Mouse (Mus musculus): ENCODE data around the gene Stx18. TPM values are rescaled to one million over a fixed set of nuclear protein-coding genes. Genes with fewer than 3 reads are reported as not detected.
A peak's percentile ranks its signal among the peaks of the same experiment; 100 is the strongest.

Stx18 gene
- 28.7 and 29.4 TPM in 2 replicates for total RNA-seq (2012; rRNA removed)
- total RNA-seq (2014; rRNA removed): 26.3 and 31.1 TPM in 2 replicates
- 35.8 and 40.0 TPM in 2 replicates for polyA plus RNA-seq (2012; ENCODE audit: insufficient read length, low read depth)

GRCm38 (mm10) chr5:38038710-38039592 lies at the start of gene Stx18:
TSS of gene Stx18 (plus strand) at chr5:38038742.
- H3K27ac ChIP-seq (ENCODE audit: insufficient read depth, low read depth): no peak within 1 kb of the TSS

DNA sequence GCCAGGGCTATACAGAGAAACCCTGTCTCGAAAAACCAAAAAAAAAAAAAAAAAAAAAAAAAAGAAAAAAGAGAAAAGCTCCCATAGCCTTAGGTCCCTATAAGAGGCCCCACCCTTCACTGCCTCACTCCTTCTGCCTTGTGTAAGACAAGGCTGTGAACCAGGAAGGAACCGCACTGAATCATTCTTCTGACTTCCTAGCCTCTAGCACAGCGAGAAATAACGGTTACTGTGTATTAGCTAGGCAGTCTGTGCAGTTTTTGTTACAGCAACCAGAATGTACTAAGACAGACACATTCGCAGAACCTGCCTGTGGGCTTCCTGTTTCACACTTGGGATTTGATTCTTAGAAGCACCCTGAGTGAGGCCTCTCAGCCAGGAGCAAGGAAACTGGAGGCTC lies 46.2 kb upstream of the Stx18 start:
- dilution Hi-C loops (cut with MboI; ENCODE audit: extremely low pct_ligation_motif_present, extremely low pct_unique_long_range_greater_than_20kb, low sequenced_read_pairs) (no loop called here), in situ Hi-C loops (cut with MboI; ENCODE audit: low pct_ligation_motif_present, low pct_unique_long_range_greater_than_20kb, low sequenced_read_pairs) (no loop called here)
- no peak overlapping the region for H3K27ac ChIP-seq (ENCODE audit: insufficient read depth, low read depth)
- H3K9me3 ChIP-seq (replicated peaks; ENCODE audit: low read length): no peaks in the 10 kb centered on the region
- peaks cover 37% of the 10 kb centered on the region for H3K27me3 ChIP-seq (replicated peaks)
- no peak overlapping the region for H3K4me3 ChIP-seq (replicated peaks in 1 of 3; ENCODE audit: low read depth in 2 of 3, low read length in 2 of 3, poor library complexity in 1 of 3)
- no peaks in the 10 kb centered on the region for H3K79me2 ChIP-seq (replicated peaks; ENCODE audit: control insufficient read depth, extremely low read depth, insufficient read depth, poor library complexity, severe bottlenecking)
- H3K4me2 ChIP-seq (ENCODE audit: insufficient read depth, low read depth, poor library complexity, severe bottlenecking): no peak overlapping the region
- H3K36me3 ChIP-seq (replicated peaks in 1 of 2; ENCODE audit: control insufficient read depth in 1 of 2, insufficient read depth in 1 of 2, low read length in 1 of 2): no peaks in the 10 kb centered on the region
- H3K4me1 ChIP-seq (ENCODE audit: control insufficient read depth in 1 of 2, insufficient read depth in 2 of 2): no peaks in the 10 kb centered on the region
- DNase-seq (ENCODE audit: extremely low read depth): no peak
- H3K9ac ChIP-seq (ENCODE audit: insufficient read depth, low read depth): no peak overlapping the region
- no peak for TF ChIP-seq MEF2A (IDR thresholded peaks at IDR 0.05; ENCODE audit: borderline replicate concordance, low read depth, low read length)
- no peak for TF ChIP-seq POLR2AphosphoS2 (IDR thresholded peaks at IDR 0.05; ENCODE audit: low read depth, low read length)
- no peak for TF ChIP-seq SMC3 (IDR thresholded peaks at IDR 0.05; ENCODE audit: low read depth, low read length)
- TF ChIP-seq ETS1 (conservative IDR thresholded peaks at IDR 0.05; ENCODE audit: low read depth, low read length): no peak
- TF ChIP-seq MAZ (IDR thresholded peaks at IDR 0.05; ENCODE audit: low read depth, low read length): no peak
- no peak for TF ChIP-seq ZMIZ1 (IDR thresholded peaks at IDR 0.05; ENCODE audit: low read depth, low read length)
- no peak for TF ChIP-seq USF1 (IDR thresholded peaks at IDR 0.05; ENCODE audit: low read depth, low read length)
- no peak for TF ChIP-seq TBP (conservative IDR thresholded peaks at IDR 0.05; ENCODE audit: low read depth, low read length)
- no peak for TF ChIP-seq EP300 (IDR thresholded peaks at IDR 0.05; ENCODE audit: low read length)
- TF ChIP-seq HCFC1 (IDR thresholded peaks at IDR 0.05; ENCODE audit: low read depth, low read length): no peak
- no peak for TF ChIP-seq SIN3A (IDR thresholded peaks at IDR 0.05; ENCODE audit: low read length)
- TF ChIP-seq CHD2 (IDR thresholded peaks at IDR 0.05; ENCODE audit: low read length): no peak
- no peak for TF ChIP-seq JUND (conservative IDR thresholded peaks at IDR 0.05; ENCODE audit: low read depth, low read length)
- no peak for TF ChIP-seq TCF12 (IDR thresholded peaks at IDR 0.05; ENCODE audit: low read depth, low read length)
- TF ChIP-seq ELF1 (IDR thresholded peaks at IDR 0.05; ENCODE audit: low read depth, low read length): no peak
- TF ChIP-seq RAD21 (IDR thresholded peaks at IDR 0.05; ENCODE audit: low read depth, low read length): no peak

More at GRCm38 (mm10) chr5:38038710-38039592, at the start of gene Stx18:
- peak within 1 kb of the TSS; percentile 72 for H3K9ac ChIP-seq (ENCODE audit: insufficient read depth, low read depth)
- dilution Hi-C loops (cut with MboI; ENCODE audit: extremely low pct_ligation_motif_present, extremely low pct_unique_long_range_greater_than_20kb, low sequenced_read_pairs): no loop called here
- no peaks in the 10 kb centered on the region for H3K9me3 ChIP-seq (replicated peaks; ENCODE audit: low read length)
- H3K4me2 ChIP-seq (ENCODE audit: insufficient read depth, low read depth, poor library complexity, severe bottlenecking): peak within 1 kb of the TSS; percentile 97
- peaks cover 0 to 14% of the 10 kb centered on the region in 2 experiments for H3K36me3 ChIP-seq (replicated peaks in 1 of 2; ENCODE audit: control insufficient read depth in 1 of 2, insufficient read depth in 1 of 2, low read length in 1 of 2)
- peak; percentile 90 for DNase-seq (ENCODE audit: extremely low read depth)
- peak within 1 kb of the TSS; percentile 83 to 98 (median 92) for H3K4me3 ChIP-seq (replicated peaks in 1 of 3; ENCODE audit: low read depth in 2 of 3, low read length in 2 of 3, poor library complexity in 1 of 3)
- peaks cover 34% of the 10 kb centered on the region for H3K27me3 ChIP-seq (replicated peaks)
- TF ChIP-seq ZKSCAN1 (IDR thresholded peaks at IDR 0.05; ENCODE audit: borderline replicate concordance, low read depth, low read length) (no peak), BHLHE40 (IDR thresholded peaks at IDR 0.05; ENCODE audit: low read depth, low read length) (no peak), USF2 (conservative IDR thresholded peaks at IDR 0.05; ENCODE audit: low read depth, low read length) (no peak), USF1 (IDR thresholded peaks at IDR 0.05; ENCODE audit: low read depth, low read length) (no peak), MXI1 (IDR thresholded peaks at IDR 0.05; ENCODE audit: low read depth, low read length) (peak; percentile 91; the same call in 1 of the 2 replicates), POLR2AphosphoS2 (IDR thresholded peaks at IDR 0.05; ENCODE audit: low read depth, low read length) (no peak), RAD21 (IDR thresholded peaks at IDR 0.05; ENCODE audit: low read depth, low read length) (no peak), ZMIZ1 (IDR thresholded peaks at IDR 0.05; ENCODE audit: low read depth, low read length) (no peak; the same call in 1 of the 2 replicates), MAZ (IDR thresholded peaks at IDR 0.05; ENCODE audit: low read depth, low read length) (no peak), ETS1 (conservative IDR thresholded peaks at IDR 0.05; ENCODE audit: low read depth, low read length) (no peak), CTCF (conservative IDR thresholded peaks at IDR 0.05 in 1 of 2, IDR thresholded peaks at IDR 0.05 in 1 of 2; ENCODE audit: low read depth in 2 of 2, low read length in 2 of 2) (no peak), UBTF (IDR thresholded peaks at IDR 0.05; ENCODE audit: low read depth, low read length) (peak; percentile 93; the same call in 1 of the 2 replicates), NELFE (IDR thresholded peaks at IDR 0.05; ENCODE audit: low read depth, low read length) (no peak), POLR2A (IDR thresholded peaks at IDR 0.05; ENCODE audit: low read depth, low read length) (peak; percentile 78), MAFK (IDR thresholded peaks at IDR 0.05; ENCODE audit: insufficient replicate concordance, low read length) (no peak), SMC3 (IDR thresholded peaks at IDR 0.05; ENCODE audit: low read depth, low read length) (no peak), ELF1 (IDR thresholded peaks at IDR 0.05; ENCODE audit: low read depth, low read length) (peak; percentile 80), TBP (conservative IDR thresholded peaks at IDR 0.05; ENCODE audit: low read depth, low read length) (peak; percentile 91), CHD2 (IDR thresholded peaks at IDR 0.05; ENCODE audit: low read length) (no peak), ZC3H11A (IDR thresholded peaks at IDR 0.05; ENCODE audit: low read depth, low read length) (no peak), HCFC1 (IDR thresholded peaks at IDR 0.05; ENCODE audit: low read depth, low read length) (peak; percentile 94), MAX (IDR thresholded peaks at IDR 0.05; ENCODE audit: low read length) (no peak), TCF12 (IDR thresholded peaks at IDR 0.05; ENCODE audit: low read depth, low read length) (peak; percentile 85), IRF4 (IDR thresholded peaks at IDR 0.05; ENCODE audit: low read depth, low read length) (peak; percentile 73), EP300 (IDR thresholded peaks at IDR 0.05; ENCODE audit: low read length) (no peak), JUND (conservative IDR thresholded peaks at IDR 0.05; ENCODE audit: low read depth, low read length) (no peak), NRF1 (IDR thresholded peaks at IDR 0.05; ENCODE audit: low read depth, low read length) (no peak), PAX5 (IDR thresholded peaks at IDR 0.05; ENCODE audit: low read length) (no peak), MEF2A (IDR thresholded peaks at IDR 0.05; ENCODE audit: borderline replicate concordance, low read depth, low read length) (no peak), SIN3A (IDR thresholded peaks at IDR 0.05; ENCODE audit: low read length) (no peak), RCOR1 (conservative IDR thresholded peaks at IDR 0.05; ENCODE audit: low read depth, low read length) (no peak), E2F4 (IDR thresholded peaks at IDR 0.05; ENCODE audit: insufficient replicate concordance, low read depth, low read length) (no peak), CHD1 (IDR thresholded peaks at IDR 0.05; ENCODE audit: low read depth, low read length) (no peak), ZNF384 (IDR thresholded peaks at IDR 0.05; ENCODE audit: low read depth, low read length) (no peak), JUN (IDR thresholded peaks at IDR 0.05; ENCODE audit: insufficient read depth, low read depth, low read length) (no peak), MYC (IDR thresholded peaks at IDR 0.05; ENCODE audit: low read depth, low read length) (no peak), GABPA (IDR thresholded peaks at IDR 0.05; ENCODE audit: insufficient replicate concordance, low read depth, low read length) (no peak; the same call in 1 of the 2 replicates), KAT2A (IDR thresholded peaks at IDR 0.05; ENCODE audit: insufficient replicate concordance, low read length) (peak; percentile 77; the same call in 1 of the 2 replicates)
- H3K4me1 ChIP-seq (ENCODE audit: control insufficient read depth in 1 of 2, insufficient read depth in 2 of 2): peaks cover 8 to 18% of the 10 kb centered on the region in 2 experiments; a peak in 3 of 4 replicates
- in situ Hi-C loops (cut with MboI; ENCODE audit: low pct_ligation_motif_present, low pct_unique_long_range_greater_than_20kb, low sequenced_read_pairs): no loop called here
- peaks cover 6% of the 10 kb centered on the region; the same call in 1 of the 2 replicates for H3K79me2 ChIP-seq (replicated peaks; ENCODE audit: control insufficient read depth, extremely low read depth, insufficient read depth, poor library complexity, severe bottlenecking)

Measured in CH12.LX (cell line).